Mouse (Mus musculus) lung, adult 18-20 months (tissue): ENCODE data around the gene Nos3.

ENCODE experiments used
- DNase-seq, 2 experiments: peaks; one replicate each; pipeline ENCODE4 v3.0.0; 2022; ENCODE audit warnings: mixed read lengths in 2 of 2

The Nos3 gene

GRCm38 (mm10) chr5:24433993-24434392 lies 69.4 kb downstream of the Nos3 start:
- no peak for DNase-seq
